Mouse (Mus musculus): ENCODE measurements at regions not wholly inside any gene's neighbourhood (a gene's known extent, or its start where the extent isn't known, plus 50 kb on each side); places are given as distances from the start of the nearest gene placed in this dataset.

DNA sequence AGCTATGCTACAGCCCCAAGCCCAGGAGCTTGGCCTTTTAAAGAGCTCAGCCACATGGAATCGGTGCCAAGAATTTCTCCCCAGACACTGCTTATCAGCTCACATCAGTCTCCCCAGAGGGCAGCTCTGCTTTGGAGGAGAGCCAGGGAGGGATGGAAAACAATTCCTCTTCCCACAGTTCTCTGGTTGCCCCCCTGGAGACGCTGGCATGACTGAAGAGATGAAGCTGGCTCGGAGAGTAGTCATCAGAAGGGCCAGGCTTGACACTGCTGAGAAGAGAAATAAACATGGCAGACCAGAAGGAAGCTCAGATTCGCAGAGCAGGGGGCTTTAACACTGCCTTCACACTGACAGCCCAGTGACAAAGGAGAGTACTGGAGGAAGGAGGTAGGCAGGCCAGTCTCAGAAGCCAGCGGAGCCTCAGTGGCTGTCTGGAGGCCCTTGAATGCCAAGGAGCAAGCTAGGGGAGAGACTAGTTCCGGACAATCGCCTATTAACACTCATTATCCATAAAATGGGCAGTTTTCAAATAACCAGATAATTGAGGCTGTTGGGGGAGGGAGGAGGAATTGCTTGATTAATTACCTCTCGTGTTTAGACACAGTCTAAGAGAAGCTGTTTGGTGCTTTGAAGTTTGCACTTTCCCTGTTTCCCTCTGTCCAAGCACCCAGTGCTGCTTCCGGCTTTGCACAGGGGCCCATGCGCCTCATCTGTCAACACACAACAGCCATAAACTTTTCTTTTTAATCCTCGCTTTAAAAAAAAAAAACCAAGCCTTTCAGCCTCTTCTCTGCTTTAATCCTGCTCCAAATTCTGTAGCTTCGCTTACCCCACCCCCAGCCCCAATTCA lies 148.3 kb downstream of the Ddx1 start:
- Histone ChIP-seq H3K27ac (ENCODE audit: control insufficient read depth, insufficient read depth, low read depth, low read length) (no peak overlapping the region), H3K4me3 (ENCODE audit: control insufficient read depth, low read depth, low read length) (no peak overlapping the region), H3K36me3 (ENCODE audit: control insufficient read depth, insufficient read depth, low read length) (no peaks in the 10 kb centered on the region), H3K27me3 (ENCODE audit: control insufficient read depth, insufficient read depth, low read length) (no peaks in the 10 kb centered on the region), H3K4me1 (ENCODE audit: control insufficient read depth, insufficient read depth, low read length) (no peaks in the 10 kb centered on the region)
- TF ChIP-seq CTCF (IDR thresholded peaks at IDR 0.05; ENCODE audit: control insufficient read depth, insufficient read depth, insufficient replicate concordance, low read depth, low read length) (no peak), POLR2A (IDR thresholded peaks at IDR 0.05; ENCODE audit: control insufficient read depth, low read depth, low read length) (no peak)

DNA sequence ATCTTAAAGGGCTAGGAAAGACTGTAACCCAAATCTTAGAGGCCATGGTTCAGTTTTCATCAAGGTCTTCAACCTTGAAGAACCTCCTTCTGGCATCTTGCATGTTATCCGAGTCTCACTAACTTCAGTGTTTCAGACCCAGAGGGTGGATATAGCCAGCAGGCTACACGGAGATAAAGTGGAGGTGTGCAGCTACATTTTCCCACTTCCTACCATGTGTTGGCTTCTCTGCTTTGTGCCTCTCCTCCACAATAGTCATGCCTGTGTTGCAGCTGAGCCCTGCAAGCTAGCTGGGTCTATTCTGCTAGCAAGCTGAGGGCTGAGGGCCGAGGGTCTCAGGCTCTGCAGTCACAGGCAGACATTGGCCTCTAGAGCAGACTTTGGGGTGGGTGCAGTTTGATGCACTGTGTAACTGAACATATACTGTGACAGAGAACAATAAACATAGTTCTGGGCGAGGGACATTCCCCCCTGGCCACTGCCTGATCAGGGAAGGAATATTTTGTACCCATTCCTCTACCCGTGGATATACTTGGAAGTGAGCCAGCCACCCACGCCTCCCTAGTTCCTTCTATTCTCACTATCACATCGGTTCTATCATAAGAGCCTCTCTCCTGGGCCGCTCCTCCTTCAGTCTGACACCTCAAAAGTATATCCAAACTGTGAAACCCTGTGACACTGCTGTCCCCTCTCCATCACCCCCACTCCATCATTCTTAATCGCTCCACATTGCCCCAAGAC lies 152.6 kb upstream of the Mycn start:
- no peaks in the 10 kb centered on the region for H3K36me3 ChIP-seq (ENCODE audit: control insufficient read depth, insufficient read depth, low read length)
- H3K27me3 ChIP-seq (ENCODE audit: control insufficient read depth, insufficient read depth, low read length), result no peaks in the 10 kb centered on the region
- H3K27ac ChIP-seq (ENCODE audit: control insufficient read depth, insufficient read depth, low read depth, low read length), result no peak overlapping the region
- H3K4me1 ChIP-seq (ENCODE audit: control insufficient read depth, insufficient read depth, low read length), result no peaks in the 10 kb centered on the region
- no peak overlapping the region for H3K4me3 ChIP-seq (ENCODE audit: control insufficient read depth, low read depth, low read length)
- TF ChIP-seq POLR2A (IDR thresholded peaks at IDR 0.05; ENCODE audit: control insufficient read depth, low read depth, low read length) (no peak), CTCF (IDR thresholded peaks at IDR 0.05; ENCODE audit: control insufficient read depth, insufficient read depth, insufficient replicate concordance, low read depth, low read length) (no peak)

DNA sequence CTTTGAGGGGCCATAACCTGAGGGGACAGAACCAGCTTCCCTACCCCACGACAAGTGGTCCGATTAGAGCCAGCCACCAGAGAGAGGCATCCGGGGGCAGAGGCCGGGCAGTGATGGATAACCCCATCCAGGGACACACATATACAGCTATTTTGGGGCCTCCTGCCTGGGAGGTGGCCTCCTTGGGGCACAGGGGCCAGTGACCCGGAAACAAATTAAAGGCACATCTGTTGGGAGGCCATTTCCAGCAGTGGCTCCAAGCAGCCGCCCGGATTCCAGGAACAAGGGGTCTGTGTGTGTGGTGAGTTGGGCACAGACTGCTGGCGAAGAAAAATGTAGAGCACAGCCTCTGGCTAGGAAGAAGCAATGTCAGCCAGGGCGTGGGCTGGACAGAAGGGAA lies 144.2 kb upstream of the Mycn start:
- no peaks in the 10 kb centered on the region for H3K27me3 ChIP-seq (ENCODE audit: control insufficient read depth, insufficient read depth, low read length)
- H3K27ac ChIP-seq (ENCODE audit: control insufficient read depth, insufficient read depth, low read depth, low read length), result no peak overlapping the region
- no peak overlapping the region for H3K4me3 ChIP-seq (ENCODE audit: control insufficient read depth, low read depth, low read length)
- TF ChIP-seq CTCF (IDR thresholded peaks at IDR 0.05; ENCODE audit: control insufficient read depth, insufficient read depth, insufficient replicate concordance, low read depth, low read length), result no peak
- TF ChIP-seq POLR2A (IDR thresholded peaks at IDR 0.05; ENCODE audit: control insufficient read depth, low read depth, low read length), result no peak
- H3K4me1 ChIP-seq (ENCODE audit: control insufficient read depth, insufficient read depth, low read length), result no peaks in the 10 kb centered on the region
- no peaks in the 10 kb centered on the region for H3K36me3 ChIP-seq (ENCODE audit: control insufficient read depth, insufficient read depth, low read length)

DNA sequence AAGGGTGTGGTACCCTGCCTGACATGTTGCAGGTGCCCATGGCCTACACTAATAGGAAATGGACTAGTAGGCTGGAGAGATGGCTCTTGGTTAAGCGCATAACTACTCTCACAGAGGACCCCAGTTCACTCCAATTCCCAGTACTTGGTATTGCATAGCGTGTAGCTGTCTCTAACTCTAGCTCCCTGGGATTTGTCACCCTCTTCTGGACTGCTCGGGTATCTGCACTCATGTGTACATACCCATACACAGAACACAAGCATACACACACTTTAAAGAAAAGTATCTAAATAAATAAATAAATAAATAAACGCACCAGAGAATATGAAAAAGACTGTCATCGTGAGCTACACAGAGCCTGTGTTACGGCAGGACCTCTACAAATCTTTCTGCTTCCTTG lies 143.8 kb upstream of the Mycn start:
- no peaks in the 10 kb centered on the region for H3K27me3 ChIP-seq (ENCODE audit: control insufficient read depth, insufficient read depth, low read length)
- no peaks in the 10 kb centered on the region for H3K4me1 ChIP-seq (ENCODE audit: control insufficient read depth, insufficient read depth, low read length)
- no peaks in the 10 kb centered on the region for H3K36me3 ChIP-seq (ENCODE audit: control insufficient read depth, insufficient read depth, low read length)
- H3K27ac ChIP-seq (ENCODE audit: control insufficient read depth, insufficient read depth, low read depth, low read length), result no peak overlapping the region
- no peak overlapping the region for H3K4me3 ChIP-seq (ENCODE audit: control insufficient read depth, low read depth, low read length)
- TF ChIP-seq CTCF (IDR thresholded peaks at IDR 0.05; ENCODE audit: control insufficient read depth, insufficient read depth, insufficient replicate concordance, low read depth, low read length) (no peak), POLR2A (IDR thresholded peaks at IDR 0.05; ENCODE audit: control insufficient read depth, low read depth, low read length) (no peak)

DNA sequence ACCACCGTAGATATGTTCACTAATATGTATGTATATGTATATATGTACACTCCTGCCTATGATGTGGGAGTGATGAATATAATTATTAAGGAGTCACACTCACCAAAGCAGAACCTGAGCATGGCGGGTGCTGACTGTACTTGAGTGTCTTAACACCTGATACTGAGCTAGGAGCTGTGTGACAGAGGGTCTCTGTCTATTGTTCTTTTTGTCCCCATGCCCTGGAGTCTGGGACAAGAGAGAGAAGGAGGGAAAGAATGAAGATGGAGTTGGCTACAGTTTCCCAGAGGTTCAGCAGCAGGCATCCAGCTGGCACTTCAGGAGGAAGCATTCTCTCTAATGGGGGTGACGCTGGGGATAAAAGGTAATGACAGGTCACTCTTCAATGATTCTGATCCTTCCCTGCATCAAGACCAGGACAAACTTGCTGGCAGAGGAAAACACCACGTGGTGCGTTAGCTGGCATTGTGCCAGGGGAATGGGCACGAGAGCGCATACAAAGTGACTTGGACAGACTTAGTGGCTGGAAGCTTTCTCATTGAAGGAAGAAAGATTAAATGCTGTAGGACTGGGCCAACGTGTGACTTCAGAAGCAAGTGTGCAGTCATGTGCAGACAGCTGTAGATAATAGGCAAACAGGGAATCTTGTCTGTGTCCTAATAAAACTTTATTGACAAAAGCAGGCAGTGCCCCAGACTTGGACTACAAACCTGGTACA lies 141.8 kb upstream of the Mycn start:
- TF ChIP-seq POLR2A (IDR thresholded peaks at IDR 0.05; ENCODE audit: control insufficient read depth, low read depth, low read length), result no peak
- no peak for TF ChIP-seq CTCF (IDR thresholded peaks at IDR 0.05; ENCODE audit: control insufficient read depth, insufficient read depth, insufficient replicate concordance, low read depth, low read length)
- no peaks in the 10 kb centered on the region for H3K27me3 ChIP-seq (ENCODE audit: control insufficient read depth, insufficient read depth, low read length)
- H3K27ac ChIP-seq (ENCODE audit: control insufficient read depth, insufficient read depth, low read depth, low read length), result no peak overlapping the region
- no peaks in the 10 kb centered on the region for H3K4me1 ChIP-seq (ENCODE audit: control insufficient read depth, insufficient read depth, low read length)
- no peak overlapping the region for H3K4me3 ChIP-seq (ENCODE audit: control insufficient read depth, low read depth, low read length)
- no peaks in the 10 kb centered on the region for H3K36me3 ChIP-seq (ENCODE audit: control insufficient read depth, insufficient read depth, low read length)

DNA sequence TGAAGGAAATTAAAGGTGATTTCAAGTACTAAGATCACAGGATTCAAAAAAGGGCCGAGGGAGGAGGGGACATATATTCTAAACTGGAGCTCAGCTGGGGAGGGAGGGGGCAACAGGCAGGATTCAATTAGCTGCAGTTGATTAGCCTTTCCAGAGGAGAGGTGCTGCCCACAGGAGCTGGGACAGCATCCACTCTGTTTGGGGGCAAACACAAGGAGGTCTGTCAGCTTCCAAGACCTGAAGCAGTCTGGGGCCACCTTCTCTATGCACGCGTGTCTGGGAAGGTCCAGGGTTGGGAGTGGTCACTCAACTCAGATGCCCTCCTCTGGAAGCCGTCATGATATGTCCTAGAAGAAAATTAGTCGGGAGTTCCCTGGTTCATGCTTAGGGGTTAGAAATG lies 139.1 kb upstream of the Mycn start:
- TF ChIP-seq CTCF (IDR thresholded peaks at IDR 0.05; ENCODE audit: control insufficient read depth, insufficient read depth, insufficient replicate concordance, low read depth, low read length), result no peak
- no peak for TF ChIP-seq POLR2A (IDR thresholded peaks at IDR 0.05; ENCODE audit: control insufficient read depth, low read depth, low read length)
- Histone ChIP-seq H3K4me3 (ENCODE audit: control insufficient read depth, low read depth, low read length) (no peak overlapping the region), H3K27ac (ENCODE audit: control insufficient read depth, insufficient read depth, low read depth, low read length) (no peak overlapping the region), H3K27me3 (ENCODE audit: control insufficient read depth, insufficient read depth, low read length) (no peaks in the 10 kb centered on the region), H3K36me3 (ENCODE audit: control insufficient read depth, insufficient read depth, low read length) (no peaks in the 10 kb centered on the region), H3K4me1 (ENCODE audit: control insufficient read depth, insufficient read depth, low read length) (no peaks in the 10 kb centered on the region)

DNA sequence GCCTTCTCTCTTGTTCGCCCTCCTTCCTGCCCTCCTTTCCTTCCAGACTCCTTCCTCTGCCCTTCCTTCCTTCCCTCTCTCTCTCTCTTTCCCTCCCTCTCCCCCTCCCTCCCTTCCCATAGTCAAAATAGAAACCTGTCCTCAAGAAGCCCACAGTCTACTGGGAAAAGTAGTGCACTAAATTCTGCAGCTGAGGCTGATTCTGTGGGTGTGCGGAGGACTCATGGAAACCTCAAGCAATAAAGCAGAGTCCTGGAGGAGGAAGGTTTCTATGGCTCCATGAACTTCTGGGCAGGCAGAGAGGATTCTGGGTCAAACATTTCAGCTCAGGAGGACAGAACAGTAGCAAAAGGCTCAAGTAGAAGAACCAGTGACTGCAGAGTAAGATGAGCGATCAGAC lies 138.1 kb upstream of the Mycn start:
- no peaks in the 10 kb centered on the region for H3K4me1 ChIP-seq (ENCODE audit: control insufficient read depth, insufficient read depth, low read length)
- H3K27ac ChIP-seq (ENCODE audit: control insufficient read depth, insufficient read depth, low read depth, low read length), result no peak overlapping the region

More for the DNA sequence above, 138.1 kb upstream of the Mycn start:
- no peaks in the 10 kb centered on the region for H3K36me3 ChIP-seq (ENCODE audit: control insufficient read depth, insufficient read depth, low read length)
- H3K4me3 ChIP-seq (ENCODE audit: control insufficient read depth, low read depth, low read length), result no peak overlapping the region
- H3K27me3 ChIP-seq (ENCODE audit: control insufficient read depth, insufficient read depth, low read length), result no peaks in the 10 kb centered on the region
- TF ChIP-seq CTCF (IDR thresholded peaks at IDR 0.05; ENCODE audit: control insufficient read depth, insufficient read depth, insufficient replicate concordance, low read depth, low read length) (no peak), POLR2A (IDR thresholded peaks at IDR 0.05; ENCODE audit: control insufficient read depth, low read depth, low read length) (no peak)

All from testis, adult 2 months (tissue).